Mouse (Mus musculus) embryonic fibroblast, embryonic 13.5 days (primary cell): ENCODE results near the gene Ccdc116. TPM values are rescaled to one million over a fixed set of nuclear protein-coding genes. Genes with fewer than 3 reads are reported as not detected.

Experiments
- H3K27ac ChIP-seq: 2 replicates; pipeline ENCODE4 v1.5.1; 2012; ENCODE audit warnings: low read length, control low read depth, inconsistent platforms; ENCODE audit not compliant: insufficient read depth
- H3K4me1 ChIP-seq: 2 replicates; pipeline ENCODE4 v1.6.1; 2011; ENCODE audit warnings: low read length; ENCODE audit not compliant: control insufficient read depth, insufficient read depth
- H3K4me3 ChIP-seq: 2 replicates; pipeline ENCODE4 v1.5.1; 2011; ENCODE audit warnings: mild to moderate bottlenecking, control low read depth, low read length; ENCODE audit not compliant: insufficient read depth
- CTCF ChIP-seq: IDR thresholded peaks from 2 replicates; pipeline ENCODE4 v1.5.1; 2011; ENCODE audit warnings: mild to moderate bottlenecking, control low read depth, low read length, moderate library complexity, borderline replicate concordance; ENCODE audit not compliant: insufficient read depth
- POLR2A ChIP-seq: IDR thresholded peaks from 2 replicates; pipeline ENCODE4 v1.6.1; 2011; ENCODE audit warnings: low read depth, mild to moderate bottlenecking, control low read depth, low read length, moderate library complexity
- polyA plus RNA-seq: library from polyadenylated mRNA; stranded (reverse); fragments of >200 nt; gene quantifications from 2 replicates; pipeline ENCODE4 v1.2.4, GENCODE M21; 2011; ENCODE audit warnings: low read depth; ENCODE audit not compliant: missing spikeins, insufficient read length

Gene Ccdc116
- polyA plus RNA-seq, 1 experiment = 0.97 TPM

DNA sequence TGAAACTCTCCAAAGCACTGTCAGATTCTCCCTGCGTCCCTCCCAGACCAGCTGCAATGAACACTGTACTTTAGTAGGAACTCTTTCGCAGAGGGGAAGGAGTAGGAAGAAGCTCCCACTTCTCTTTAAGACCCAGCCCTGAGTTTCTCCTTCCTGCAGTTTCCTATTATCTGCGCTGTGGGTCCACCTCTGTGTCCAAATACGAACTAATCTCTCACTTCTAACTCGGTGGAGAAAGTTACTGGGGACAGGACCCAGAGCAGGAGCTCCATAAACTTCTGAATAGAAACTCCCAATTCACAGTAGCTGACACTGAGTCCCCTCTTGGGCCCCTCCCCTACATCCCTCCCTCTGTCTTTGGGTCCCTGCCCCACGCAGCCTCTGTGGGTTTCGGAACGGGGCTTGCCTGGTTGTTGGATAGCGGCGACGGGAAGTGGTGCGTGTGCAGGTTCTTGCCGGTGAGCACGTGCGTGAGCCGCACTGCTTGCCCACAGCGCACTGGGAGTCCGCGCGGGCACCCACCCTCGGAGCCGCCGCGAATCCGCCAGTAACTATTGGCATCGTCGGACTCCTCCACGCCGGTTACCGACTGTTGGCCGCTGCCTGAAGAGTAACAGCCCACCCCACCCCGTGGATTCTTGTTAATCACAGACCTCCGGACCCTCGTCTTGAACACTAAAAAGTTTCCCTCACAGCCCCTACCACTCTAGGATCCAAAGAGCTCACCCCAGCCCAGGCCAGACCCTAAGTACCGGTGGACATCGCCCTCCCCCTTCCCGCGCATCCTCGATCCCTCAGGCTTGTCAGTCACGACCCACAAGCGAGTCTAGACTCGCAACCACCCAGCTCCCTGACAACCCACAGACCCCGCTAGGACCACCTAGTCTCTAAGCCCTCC, 15.6 kb downstream of the Ccdc116 start:
- peaks cover 4% of the 10 kb centered on the region; the same call in 1 of the 2 replicates for H3K4me1 ChIP-seq
- peak overlapping the region; percentile 86 for H3K4me3 ChIP-seq
- no peak overlapping the region for H3K27ac ChIP-seq
- TF ChIP-seq POLR2A (no peak), CTCF (no peak)

DNA sequence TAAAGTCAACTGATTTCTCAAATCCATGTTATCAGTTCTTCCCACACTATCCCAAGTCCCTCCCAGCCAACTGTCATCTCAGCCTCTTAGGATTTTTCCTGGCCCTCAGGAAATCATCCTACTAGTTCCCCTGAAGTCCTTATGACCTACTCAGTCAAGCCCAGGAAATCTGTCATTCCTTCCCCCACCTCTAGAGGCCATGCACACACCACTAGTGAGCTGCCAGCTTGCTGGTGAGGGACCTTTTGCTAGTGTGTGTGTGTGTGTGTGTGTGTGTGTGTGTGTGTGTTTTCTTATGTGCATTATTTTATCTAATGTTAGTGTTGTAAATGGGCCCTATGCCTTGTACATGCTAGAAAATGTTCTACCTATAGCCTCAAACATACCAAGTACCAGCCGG, 19.7 kb downstream of the Ccdc116 start:
- peaks cover 4% of the 10 kb centered on the region; the same call in 1 of the 2 replicates for H3K4me1 ChIP-seq
- H3K4me3 ChIP-seq = no peak overlapping the region
- H3K27ac ChIP-seq = no peak overlapping the region
- TF ChIP-seq POLR2A (no peak), CTCF (peak; percentile 76; the same call in 1 of the 2 replicates)

DNA sequence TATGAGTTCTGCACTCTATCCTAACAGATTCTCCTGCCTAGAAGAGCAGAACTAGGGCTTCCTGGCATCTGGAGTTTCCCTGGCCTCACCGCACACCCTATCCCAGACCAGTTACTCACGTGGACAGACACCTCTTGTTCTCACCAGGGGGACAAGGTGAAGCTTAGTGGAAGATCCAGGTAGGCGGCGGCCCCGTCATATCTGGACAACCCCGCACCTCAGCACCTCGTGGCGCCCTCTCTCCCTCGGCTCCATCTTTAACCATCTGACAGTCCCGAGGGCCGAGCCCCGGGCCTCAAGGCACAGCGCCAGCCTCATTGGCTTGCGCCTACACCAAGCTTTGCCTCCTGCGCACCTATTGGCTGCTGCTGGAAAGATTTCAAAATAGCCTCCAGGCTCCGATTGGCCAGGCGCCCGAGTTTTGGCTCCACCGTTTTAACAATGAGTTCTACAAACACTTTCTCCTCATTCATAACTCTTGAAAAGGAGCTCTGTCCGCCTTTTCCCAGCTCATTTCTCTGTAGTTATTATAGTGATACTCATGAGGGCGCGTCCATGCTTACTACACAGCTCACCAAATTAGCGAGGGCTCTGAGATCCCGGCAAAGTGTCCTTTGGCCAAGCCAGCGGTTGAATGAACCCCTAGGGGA, 22.0 kb downstream of the Ccdc116 start, which contains the start of gene 2610318N02Rik:
Gene 2610318N02Rik (minus strand): TSS at position 297 of the 650 bp plus-strand sequence.
- no peak within 1 kb of the TSS for H3K27ac ChIP-seq
- no peaks in the 10 kb centered on the region for H3K4me1 ChIP-seq
- peak within 1 kb of the TSS; percentile 50 for H3K4me3 ChIP-seq
- TF ChIP-seq POLR2A (peak; percentile 63), CTCF (no peak)

DNA sequence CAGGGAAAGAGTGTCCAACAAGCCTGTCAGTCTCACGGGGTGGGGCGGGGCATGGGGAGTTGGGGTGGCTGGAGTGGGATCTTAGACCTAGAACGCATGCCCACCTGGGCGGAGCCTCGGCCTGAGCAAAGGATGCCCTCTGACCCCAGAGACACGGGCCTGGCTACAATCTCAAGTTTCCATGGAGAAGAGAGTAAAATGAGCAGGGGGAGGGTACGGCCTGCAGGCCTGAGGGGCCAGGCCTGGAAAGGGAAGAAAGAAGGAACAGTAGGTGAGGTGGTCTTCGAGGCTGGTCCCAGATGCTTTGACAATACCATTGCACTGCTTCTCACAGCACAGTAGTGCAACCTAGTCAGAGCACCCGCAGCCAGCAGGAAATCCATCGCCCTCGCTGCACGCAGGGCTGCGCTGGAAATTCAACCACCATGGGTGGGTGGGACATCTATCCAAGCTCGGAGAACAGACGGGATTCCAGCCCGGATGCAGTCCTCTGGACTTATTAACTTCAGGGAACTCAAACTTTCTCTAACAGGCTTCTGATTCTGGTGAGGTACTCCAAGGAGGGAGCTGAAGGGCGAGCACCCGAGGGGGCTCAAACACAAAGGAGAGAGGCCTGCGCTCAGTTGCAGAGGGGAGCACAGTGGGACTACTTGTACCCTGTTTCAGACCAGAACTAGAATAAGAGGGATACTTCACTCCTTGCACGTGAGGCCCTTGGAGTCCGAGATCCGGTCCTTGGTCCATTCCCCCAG, 22.7 kb downstream of the Ccdc116 start:
- Histone ChIP-seq H3K4me3 (peak overlapping the region; percentile 50), H3K4me1 (no peaks in the 10 kb centered on the region), H3K27ac (no peak overlapping the region)
- TF ChIP-seq CTCF (no peak), POLR2A (no peak)

DNA sequence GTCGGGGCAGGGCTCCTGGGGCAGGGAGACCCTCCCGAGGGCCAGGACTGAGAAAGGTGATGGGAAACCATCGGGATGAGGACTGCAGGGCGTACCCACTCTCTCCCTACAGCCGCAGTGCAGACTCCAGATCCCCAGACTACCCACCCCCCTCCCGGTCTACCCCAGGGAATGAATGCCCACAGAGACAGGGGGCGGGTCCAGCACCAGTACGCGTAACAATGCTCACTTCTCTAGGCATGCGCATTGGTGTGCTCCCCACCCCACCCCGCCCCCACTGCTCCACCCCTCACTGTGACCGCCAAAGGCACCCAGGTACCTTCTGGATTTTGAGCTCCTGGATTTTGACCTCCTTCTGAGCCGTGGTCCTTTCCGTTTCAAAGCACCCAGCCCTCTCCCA, 25.5 kb downstream of the Ccdc116 start:
- no peaks in the 10 kb centered on the region for H3K4me1 ChIP-seq
- no peak for TF ChIP-seq POLR2A

DNA sequence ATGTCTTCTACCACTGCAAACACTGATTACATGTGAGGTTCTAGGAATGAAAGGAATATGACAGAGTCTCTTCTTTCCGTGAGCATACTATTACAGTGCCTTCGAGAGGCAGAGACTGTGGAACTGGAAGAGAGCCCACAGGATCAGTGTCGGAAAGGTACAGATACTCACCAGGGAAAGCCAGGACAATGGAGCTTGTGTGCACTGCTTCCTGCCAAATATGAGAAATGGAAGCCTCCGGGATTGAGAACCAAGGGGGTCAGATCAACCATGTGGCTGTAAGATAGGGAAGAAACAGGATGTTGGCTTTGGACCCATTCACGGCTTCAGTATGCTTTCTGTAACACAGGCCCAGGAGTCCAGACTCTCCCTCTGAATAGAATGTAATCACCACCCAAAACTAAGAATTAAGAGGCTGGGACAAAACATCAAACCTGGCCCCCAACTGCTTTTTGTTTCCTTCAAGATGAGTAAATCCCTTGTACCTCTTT, 29.7 kb downstream of the Ccdc116 start:
- H3K27ac ChIP-seq = no peak overlapping the region
- no peak for TF ChIP-seq POLR2A
- TF ChIP-seq CTCF = no peak
- no peak overlapping the region for H3K4me3 ChIP-seq
- no peaks in the 10 kb centered on the region for H3K4me1 ChIP-seq

More for the DNA sequence above, 25.5 kb downstream of the Ccdc116 start:
- Histone ChIP-seq H3K4me3 (no peak overlapping the region), H3K27ac (no peak overlapping the region)

DNA sequence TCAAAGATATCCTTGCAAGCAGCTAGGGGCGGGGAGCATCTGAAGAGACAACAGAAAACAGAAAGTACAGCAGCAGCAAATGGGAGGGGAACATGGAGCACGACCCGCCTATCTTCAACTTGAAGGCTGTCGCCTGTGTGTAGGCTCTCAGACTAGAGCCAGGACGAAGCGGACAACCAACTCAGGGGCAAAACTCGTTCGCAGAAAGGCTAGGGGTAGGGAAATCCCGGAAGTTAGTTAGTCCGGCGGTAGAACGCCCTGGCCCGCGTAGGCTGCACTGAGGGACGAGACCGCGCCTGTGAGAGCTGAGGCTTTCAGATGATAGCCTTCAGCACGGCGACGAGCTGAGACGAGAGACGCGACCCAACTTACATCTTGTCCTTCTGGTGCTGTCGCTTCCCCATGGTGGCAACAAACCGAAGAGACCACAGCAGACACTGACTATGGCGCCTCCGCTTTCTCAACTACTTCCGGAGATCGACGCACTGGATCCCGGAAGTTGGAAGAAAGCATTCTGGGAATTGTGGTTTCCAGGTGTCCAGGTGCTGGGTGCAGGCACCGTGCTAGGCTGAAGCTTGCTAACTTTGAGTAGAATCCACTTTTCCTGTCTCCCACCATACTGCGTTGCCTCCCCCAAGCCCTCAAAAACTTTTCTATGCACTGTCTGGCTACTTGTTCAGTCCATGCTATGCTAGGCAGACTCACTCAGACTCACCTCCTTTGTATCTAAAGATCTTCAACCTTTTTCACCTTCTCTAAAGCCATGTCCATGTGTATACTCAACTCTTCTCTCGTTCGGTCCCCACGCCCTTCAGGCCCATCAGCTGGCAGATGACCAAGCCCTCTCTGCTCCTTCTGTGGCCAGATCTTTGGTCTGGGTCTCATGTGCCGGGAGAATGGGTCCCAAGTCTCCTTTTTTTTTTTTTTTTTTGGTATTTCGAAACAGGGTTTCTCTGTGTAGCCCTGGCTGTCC, 36.0 kb downstream of the Ccdc116 start, which contains the start of gene Ppil2:
Gene Ppil2 (minus strand): TSS at position 487 of the 973 bp plus-strand sequence.
- TF ChIP-seq CTCF = no peak
- peak; percentile 91 for TF ChIP-seq POLR2A
- peak within 1 kb of the TSS; percentile 91 for H3K4me3 ChIP-seq
- H3K4me1 ChIP-seq = peaks cover 6% of the 10 kb centered on the region; the same call in 1 of the 2 replicates
- H3K27ac ChIP-seq = no peak within 1 kb of the TSS

DNA sequence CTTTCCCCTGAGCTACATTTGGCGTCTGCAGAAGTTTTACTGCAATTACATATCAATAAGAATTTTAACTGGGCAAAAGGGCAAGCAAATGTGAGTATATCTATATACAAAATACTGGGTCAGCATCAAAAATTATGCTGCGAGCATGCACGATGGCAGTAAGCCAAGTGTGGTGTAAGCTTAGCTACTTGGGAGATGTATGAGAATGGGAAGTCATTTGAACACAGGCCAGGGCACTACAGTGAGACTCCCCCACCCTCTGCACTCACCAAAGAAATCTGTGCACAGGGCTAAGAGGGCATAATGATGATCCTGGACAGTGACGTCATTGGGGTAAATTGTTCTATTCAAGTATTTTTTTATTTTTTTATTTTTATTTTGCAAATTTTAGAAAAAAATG, 42.4 kb downstream of the Ccdc116 start:
- no peak overlapping the region for H3K4me3 ChIP-seq
- H3K4me1 ChIP-seq = peaks cover 2% of the 10 kb centered on the region; the same call in 1 of the 2 replicates
- H3K27ac ChIP-seq = no peak overlapping the region
- TF ChIP-seq CTCF (no peak), POLR2A (no peak)
